Mouse (Mus musculus) heart, adult 2 months (tissue): Measurements from ENCODE around the gene Mdh1b. TPM values are rescaled to one million over a fixed set of nuclear protein-coding genes. Genes with fewer than 3 reads are reported as not detected.

Source experiments
- DNase-seq, 2 experiments: peaks; one replicate each; pipeline ENCODE4 v3.0.0; 2021
- H3K27ac ChIP-seq: fragments of 200-600 bp; 2 replicates; pipeline ENCODE4 v1.8.1; 2022
- H3K27me3 ChIP-seq: fragments of 200-500 bp; 2 replicates; pipeline ENCODE4 v1.6.1; 2012; ENCODE audit warnings: mild to moderate bottlenecking, low read length, inconsistent platforms, mixed read lengths; ENCODE audit not compliant: control insufficient read depth, insufficient read depth
- H3K36me3 ChIP-seq: fragments of 200-500 bp; 2 replicates; pipeline ENCODE4 v1.6.1; 2012; ENCODE audit warnings: low read length, inconsistent platforms; ENCODE audit not compliant: control insufficient read depth, insufficient read depth
- H3K4me1 ChIP-seq: fragments of 200-500 bp; 2 replicates; pipeline ENCODE4 v1.6.1; 2011; ENCODE audit warnings: low read length; ENCODE audit not compliant: control insufficient read depth, insufficient read depth
- H3K4me3 ChIP-seq: fragments of 200-600 bp; 2 replicates; pipeline ENCODE4 v1.8.1; 2022
- H3K79me2 ChIP-seq: fragments of 200-500 bp; replicated peaks from 2 replicates; pipeline ENCODE4 v1.6.1; 2012; ENCODE audit warnings: mild to moderate bottlenecking, inconsistent platforms, low read length, moderate library complexity, mixed read lengths; ENCODE audit not compliant: control insufficient read depth, insufficient read depth
- H3K9ac ChIP-seq: fragments of 200-500 bp; 2 replicates; pipeline ENCODE4 v1.6.1; 2012; ENCODE audit warnings: low read depth, mild to moderate bottlenecking, control low read depth, inconsistent platforms, low read length, mixed read lengths
- CTCF ChIP-seq: fragments of 200-600 bp; IDR thresholded peaks from 2 replicates; pipeline ENCODE4 v1.8.1; 2022; ENCODE audit warnings: antibody characterized with exemption, mild to moderate bottlenecking, moderate library complexity
- EP300 ChIP-seq: fragments of 200-500 bp; IDR thresholded peaks from 2 replicates; pipeline ENCODE4 v1.6.1; 2011; ENCODE audit warnings: low read depth, low read length, control low read depth; ENCODE audit not compliant: insufficient read depth
- POLR2A ChIP-seq: fragments of 200-500 bp; IDR thresholded peaks from 2 replicates; pipeline ENCODE4 v1.6.1; 2011; ENCODE audit warnings: mild to moderate bottlenecking, low read depth, low read length, control low read depth; ENCODE audit not compliant: insufficient read depth
- WGBS: fragments of 180-500 bp; shearing (Covaris S2); methylation state at CpG from one replicate; pipeline ENCODE4 v1.1.7; 2018; 5-methylcytosine and 5-hydroxymethylcytosine counted together
- intact Hi-C: fragments of 180-260 bp; cut with DNase I; formaldehyde crosslinking; loops from one replicate; pipeline ENCODE4 v1.15.1; 2025
- polyA plus RNA-seq: library from polyadenylated mRNA; depleted of rRNA; stranded (reverse); fragments of >200 nt; gene quantifications from 2 replicates; pipeline ENCODE4 v1.2.3, GENCODE M21; 2012
- total RNA-seq, 2 experiments: library from RNA; stranded (reverse); gene quantifications; 2 replicates each; pipeline ENCODE4 v1.2.3; 2021

Gene Mdh1b
- total and polyA plus RNA-seq, 3 experiments = 0.33 TPM; not detected in 2

DNA sequence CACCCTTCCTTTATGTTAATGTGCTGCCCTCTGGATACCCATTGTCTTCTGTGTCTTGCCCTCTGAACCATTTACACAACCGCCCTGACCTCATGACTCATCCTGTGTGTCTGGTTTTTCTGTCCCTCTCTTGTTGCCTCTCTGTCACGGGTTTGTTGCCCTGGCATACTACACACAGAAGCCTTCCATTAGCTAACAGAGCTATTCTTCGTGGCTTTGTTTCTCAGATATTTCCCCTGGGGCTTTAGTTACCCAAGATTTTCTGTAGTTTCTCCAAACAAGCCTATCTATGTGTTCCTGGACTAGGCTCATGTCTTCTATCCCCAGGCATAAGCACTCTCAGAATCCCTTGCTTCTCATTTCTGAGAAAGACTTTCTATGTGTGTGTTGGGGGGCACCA, 21.2 kb downstream of the Mdh1b start:
- H3K79me2 ChIP-seq = no peaks in the 10 kb centered on the region
- no peak overlapping the region for H3K9ac ChIP-seq
- no peaks in the 10 kb centered on the region for H3K4me1 ChIP-seq
- no peak for TF ChIP-seq CTCF
- no peak overlapping the region for H3K27ac ChIP-seq
- no peak overlapping the region for H3K4me3 ChIP-seq
- WGBS = 52% methylated on average over 3 of the region's 3 CpGs
- no peaks in the 10 kb centered on the region for H3K27me3 ChIP-seq
- DNase-seq = no peak
- intact Hi-C loops = no loop called here
- H3K36me3 ChIP-seq = no peaks in the 10 kb centered on the region

DNA sequence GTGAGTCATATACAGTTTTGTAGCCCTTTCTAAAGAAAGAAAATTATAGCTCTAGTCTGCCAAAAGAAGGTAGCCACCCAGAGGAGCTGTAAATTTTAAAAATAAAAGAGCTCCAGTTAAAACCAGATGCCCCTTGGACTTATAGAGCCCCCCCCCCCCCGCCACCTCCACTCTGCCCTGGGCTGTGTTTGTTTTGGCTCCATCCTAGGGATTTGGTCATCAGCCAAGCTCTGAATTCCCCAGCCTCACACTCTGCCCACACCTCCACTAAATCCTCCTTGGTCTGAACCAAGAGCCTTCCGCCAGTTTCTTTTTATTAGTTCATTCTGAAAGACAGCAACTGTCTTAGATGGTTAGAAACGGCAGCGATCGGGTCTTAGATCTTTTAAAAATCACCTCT, 24.4 kb downstream of the Mdh1b start:
- DNase-seq = no peak
- H3K27me3 ChIP-seq = no peaks in the 10 kb centered on the region
- H3K79me2 ChIP-seq = no peaks in the 10 kb centered on the region
- no peak overlapping the region for H3K4me3 ChIP-seq
- H3K27ac ChIP-seq = no peak overlapping the region
- no peaks in the 10 kb centered on the region for H3K4me1 ChIP-seq
- TF ChIP-seq POLR2A (no peak), CTCF (no peak), EP300 (no peak)
- WGBS = 43% methylated on average over 5 of the region's 5 CpGs
- intact Hi-C loops = no loop called here
- no peaks in the 10 kb centered on the region for H3K36me3 ChIP-seq
- no peak overlapping the region for H3K9ac ChIP-seq

DNA sequence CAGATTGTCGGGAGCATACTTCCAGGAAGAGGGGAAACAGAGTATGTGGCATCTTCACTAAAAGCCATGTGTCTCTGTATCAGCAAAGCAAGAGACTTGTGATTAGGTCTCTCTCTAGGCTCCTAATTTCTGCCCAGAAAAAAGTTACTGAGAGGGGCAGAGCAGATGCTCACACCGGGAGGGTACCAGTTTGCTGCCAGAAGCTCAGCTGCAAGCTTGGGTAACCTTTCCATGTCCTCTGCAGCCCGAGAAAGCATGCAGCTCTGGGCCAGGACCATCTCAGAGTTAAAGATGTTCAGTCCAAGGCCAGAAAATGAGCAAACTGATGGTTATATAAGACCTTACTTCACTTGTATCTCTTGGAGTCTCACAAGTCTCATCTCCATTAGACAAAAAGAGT, 33.3 kb downstream of the Mdh1b start:
- WGBS = 71% methylated on average over 3 of the region's 3 CpGs
- TF ChIP-seq EP300 = no peak
- no peak for TF ChIP-seq POLR2A
- no peak for TF ChIP-seq CTCF
- Histone ChIP-seq H3K36me3 (no peaks in the 10 kb centered on the region), H3K27ac (no peak overlapping the region), H3K4me3 (no peak overlapping the region), H3K4me1 (no peaks in the 10 kb centered on the region), H3K79me2 (no peaks in the 10 kb centered on the region), H3K9ac (no peak overlapping the region), H3K27me3 (no peaks in the 10 kb centered on the region)
- intact Hi-C loops = no loop called here
- no peak for DNase-seq

DNA sequence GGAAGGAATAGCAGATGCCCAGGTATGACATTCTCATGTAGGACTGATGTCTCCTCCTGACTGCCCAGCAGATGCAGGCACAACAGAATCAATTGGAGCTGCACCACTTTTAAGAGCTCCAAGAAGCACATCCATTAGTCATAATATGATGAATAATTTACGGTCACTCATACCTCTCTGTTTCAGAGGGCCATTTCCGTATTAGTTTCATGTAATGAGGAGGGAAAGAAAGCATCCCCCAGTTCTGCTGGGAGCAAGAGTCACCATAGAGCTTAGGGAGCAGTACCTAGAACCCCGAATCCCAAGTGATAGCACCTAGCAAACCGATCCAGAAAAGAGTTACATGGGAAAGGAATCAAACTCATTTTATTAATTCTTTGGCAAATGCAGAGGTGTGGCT, 43.3 kb downstream of the Mdh1b start, which contains the start of gene Dytn:
Gene Dytn (minus strand): TSS at position 101 of the 400 bp plus-strand sequence.
- Histone ChIP-seq H3K4me3 (no peak within 1 kb of the TSS), H3K27me3 (no peaks in the 10 kb centered on the region), H3K9ac (no peak within 1 kb of the TSS), H3K36me3 (no peaks in the 10 kb centered on the region), H3K27ac (no peak within 1 kb of the TSS), H3K4me1 (no peaks in the 10 kb centered on the region), H3K79me2 (no peaks in the 10 kb centered on the region)
- intact Hi-C loops = no loop called here
- DNase-seq = no peak
- WGBS = 77% methylated on average over 4 of the region's 4 CpGs
- TF ChIP-seq EP300 (no peak), POLR2A (no peak), CTCF (no peak)

DNA sequence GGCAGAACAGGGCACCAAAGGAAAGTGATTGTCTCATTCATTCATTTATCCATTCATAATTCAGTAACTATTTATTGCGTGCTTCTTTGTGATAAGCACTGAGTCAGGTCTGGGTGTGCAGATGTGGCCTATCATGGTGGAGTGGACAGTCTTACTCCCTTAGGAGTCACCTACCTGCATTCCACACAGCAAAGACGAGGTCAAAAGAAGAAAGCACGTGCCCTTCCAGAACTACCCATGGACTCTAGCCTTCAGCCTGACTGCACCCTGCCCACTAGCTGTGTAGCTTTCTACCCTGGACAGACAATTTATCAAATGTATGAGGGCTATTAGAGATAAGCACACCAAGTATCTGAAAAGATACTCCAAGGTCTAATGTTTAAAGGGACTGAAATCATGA, 54.1 kb downstream of the Mdh1b start:
- Histone ChIP-seq H3K79me2 (no peaks in the 10 kb centered on the region), H3K27me3 (no peaks in the 10 kb centered on the region), H3K36me3 (no peaks in the 10 kb centered on the region), H3K9ac (no peak overlapping the region), H3K27ac (no peak overlapping the region), H3K4me1 (no peaks in the 10 kb centered on the region), H3K4me3 (no peak overlapping the region)
- 74% methylated on average over 3 of the region's 3 CpGs for WGBS
- DNase-seq = no peak
- intact Hi-C loops = no loop called here
- TF ChIP-seq EP300 = no peak
- no peak for TF ChIP-seq POLR2A
- TF ChIP-seq CTCF = no peak

DNA sequence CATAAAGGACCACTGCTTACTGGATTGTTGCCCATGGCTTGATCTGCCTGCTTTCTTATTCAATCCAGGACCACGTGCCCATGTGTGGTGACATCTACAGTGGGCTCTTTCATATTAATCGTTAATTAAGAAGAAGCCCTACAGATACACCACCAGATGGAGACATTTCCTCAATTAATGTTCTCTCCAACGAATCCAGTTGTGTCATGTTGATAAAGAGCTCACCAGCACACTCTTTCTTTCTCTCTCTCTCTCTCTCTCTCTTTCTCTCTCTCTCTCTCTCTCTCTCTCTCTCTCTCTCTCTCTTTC, 61.3 kb downstream of the Mdh1b start:
- Histone ChIP-seq H3K9ac (no peak overlapping the region), H3K4me1 (peaks cover 1% of the 10 kb centered on the region), H3K79me2 (no peaks in the 10 kb centered on the region), H3K36me3 (no peaks in the 10 kb centered on the region), H3K27me3 (no peaks in the 10 kb centered on the region; the same call in 1 of the 2 replicates), H3K4me3 (no peak overlapping the region), H3K27ac (no peak overlapping the region)
- DNase-seq = no peak
- TF ChIP-seq POLR2A = no peak
- TF ChIP-seq CTCF = peak; percentile 66
- no peak for TF ChIP-seq EP300
- 5% methylated on average over 3 of the region's 3 CpGs for WGBS
- intact Hi-C loops = loop anchor here (2.0 kb wide), 1 partner anchor 780 kb away; no protein-coding TSS in a partner anchor
